Mouse (Mus musculus) granulocyte monocyte progenitor cell, adult 5-6 weeks (primary cell): ENCODE data around the gene 5330417C22Rik. TPM values are rescaled to one million over a fixed set of nuclear protein-coding genes. Genes with fewer than 3 reads are reported as not detected.

ENCODE experiments used
- ATAC-seq: replicated peaks from 2 replicates; pipeline ENCODE4 v1.8.0; 2016; ENCODE audit warnings: mild to moderate bottlenecking, moderate TSS enrichment, inconsistent platforms; ENCODE audit not compliant: poor library complexity, severe bottlenecking
- total RNA-seq, 2 experiments: library from RNA; stranded (forward) in 1 of 2; stranded (reverse) in 1 of 2; fragments of 200-712, 200-1000 nt in 1 of 2; fragments of >200 nt in 1 of 2; fragmentation: Nextera tagmentation in 1 of 2; gene quantifications; 2 replicates each; pipeline ENCODE4 v1.2.3; 2014 to 2017

5330417C22Rik gene
- total RNA-seq, 2 experiments from 2014 or later, result not detected

DNA sequence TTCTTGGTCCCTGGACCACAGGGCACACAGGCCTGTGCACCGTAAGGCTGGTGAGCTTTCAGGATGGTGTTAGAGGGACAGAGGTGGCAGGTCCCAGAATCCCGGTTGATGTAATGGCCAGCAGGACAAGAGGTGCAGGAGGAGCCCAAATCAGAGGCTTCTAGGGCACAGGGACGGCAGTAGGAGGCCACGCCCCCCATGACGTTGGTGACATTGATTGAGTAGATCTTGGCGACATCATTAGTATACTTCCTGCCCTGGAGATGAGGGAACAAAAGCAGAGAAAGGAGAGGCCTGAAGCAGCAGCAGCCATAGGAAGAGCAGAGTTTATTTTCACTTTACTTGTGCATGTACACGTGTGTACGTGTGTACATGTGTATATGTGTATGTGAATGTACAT, 68.6 kb downstream of the 5330417C22Rik start:
- peak; percentile 61; the same call in 1 of the 2 replicates for ATAC-seq

DNA sequence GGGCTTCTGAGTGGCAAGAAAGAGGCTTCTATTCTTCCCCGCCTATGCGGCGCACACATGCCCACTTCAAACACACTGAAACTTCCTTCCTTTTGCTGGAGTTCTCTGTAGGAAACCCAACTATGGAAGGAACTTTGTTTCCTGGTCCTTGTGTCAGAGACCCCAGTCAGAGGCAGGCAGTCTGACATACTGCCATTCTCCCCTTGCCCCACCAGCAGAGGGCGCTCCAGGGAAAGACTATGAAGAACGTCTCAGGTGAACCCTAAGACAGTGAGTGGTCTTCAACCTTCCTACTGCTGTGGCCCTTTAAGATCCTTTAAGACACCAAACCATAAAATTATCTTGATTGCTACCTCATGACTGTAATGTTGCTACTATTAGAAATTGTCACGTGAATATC, 69.9 kb downstream of the 5330417C22Rik start:
- ATAC-seq, result peak; percentile 51

DNA sequence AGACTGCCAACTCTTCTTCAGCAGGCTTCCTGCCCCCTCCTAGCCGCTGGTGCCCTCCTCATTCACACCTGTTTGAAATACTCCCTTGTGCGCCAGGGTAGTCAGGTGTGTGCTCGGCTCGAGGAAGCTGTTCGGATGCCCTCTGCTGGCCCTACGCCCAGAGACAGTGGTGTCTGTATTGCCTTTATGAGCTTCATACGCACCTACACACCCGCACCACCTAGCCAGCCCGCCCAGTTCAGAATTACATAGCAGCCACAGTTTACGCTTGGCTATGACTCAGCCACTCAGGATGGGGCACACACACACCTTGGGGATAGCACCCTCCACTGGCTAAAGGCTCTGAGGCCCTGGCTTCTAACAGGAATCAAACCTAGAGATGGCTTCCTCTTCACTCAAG, 77.5 kb downstream of the 5330417C22Rik start:
- peak; percentile 45 for ATAC-seq

- peak; percentile 84 for ATAC-seq
Observed at GRCm38 (mm10) chr3:108458380-108458779, 78.0 kb downstream of the 5330417C22Rik start.

- no peak for ATAC-seq
Observed at GRCm38 (mm10) chr3:108454172-108454571, 82.2 kb downstream of the 5330417C22Rik start.

- ATAC-seq, result no peak
Observed at GRCm38 (mm10) chr3:108451969-108452368, 84.4 kb downstream of the 5330417C22Rik start.

GRCm38 (mm10) chr3:108445366-108445705, 91.0 kb downstream of the 5330417C22Rik start:
- ATAC-seq, result no peak

GRCm38 (mm10) chr3:108444698-108445365, 91.5 kb downstream of the 5330417C22Rik start, which contains the start of gene Sars:
Gene Sars (minus strand): TSS chr3:108445209.
- ATAC-seq, result peak; percentile 91

DNA sequence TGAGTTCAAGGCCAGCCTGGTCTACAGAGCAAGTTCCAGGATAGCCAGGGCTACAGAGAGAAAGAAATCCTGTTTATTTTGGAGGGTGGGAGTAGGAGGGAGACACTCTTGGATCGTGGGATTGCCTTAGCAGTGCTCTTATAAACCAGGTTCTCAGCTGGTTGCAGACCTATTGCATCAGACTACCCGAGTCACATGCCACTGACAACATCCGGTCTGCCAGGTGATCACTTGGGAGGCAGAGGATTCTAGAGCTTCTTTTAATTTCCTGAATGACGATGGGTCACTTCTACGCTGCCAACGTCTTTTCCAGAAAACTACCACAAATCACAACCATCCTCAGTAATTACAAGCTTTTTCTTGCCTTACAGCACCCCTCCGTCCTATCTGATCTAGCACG, 92.3 kb downstream of the 5330417C22Rik start:
- ATAC-seq, result peak; percentile 69

GRCm38 (mm10) chr3:108436380-108436714, 100.0 kb downstream of the 5330417C22Rik start:
- no peak for ATAC-seq

DNA sequence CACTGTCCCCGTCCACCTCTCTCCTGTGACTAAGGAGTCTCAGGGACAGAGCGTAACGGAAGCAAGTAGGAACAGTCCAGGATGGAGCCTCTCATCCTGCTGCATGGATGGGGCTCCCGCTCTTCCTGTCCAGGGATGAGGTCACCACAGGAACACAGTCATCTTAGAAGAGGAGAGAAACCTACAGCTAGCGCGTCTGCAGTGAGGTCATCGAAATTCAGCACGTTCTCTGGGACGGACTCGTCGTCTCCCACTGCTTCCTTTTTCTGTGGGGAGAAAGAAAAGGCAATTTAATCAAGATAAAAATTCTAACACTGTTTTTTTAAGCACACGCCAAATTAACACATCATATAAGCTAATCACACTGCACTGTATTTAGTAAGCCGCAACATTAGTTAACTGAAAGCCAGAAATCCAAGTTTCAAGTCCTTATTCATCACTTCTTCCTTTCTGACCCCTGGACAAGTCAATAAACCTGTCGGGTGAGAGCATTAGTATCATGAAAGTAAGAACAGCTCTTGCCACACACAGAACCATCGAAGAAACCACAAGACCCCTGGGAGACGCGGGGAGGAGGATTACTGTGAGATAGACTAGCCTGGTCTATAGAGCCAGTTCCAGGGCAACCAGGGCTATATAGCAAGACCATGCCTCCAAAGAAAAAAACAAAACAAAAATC, 100.5 kb downstream of the 5330417C22Rik start:
- ATAC-seq, result no peak

DNA sequence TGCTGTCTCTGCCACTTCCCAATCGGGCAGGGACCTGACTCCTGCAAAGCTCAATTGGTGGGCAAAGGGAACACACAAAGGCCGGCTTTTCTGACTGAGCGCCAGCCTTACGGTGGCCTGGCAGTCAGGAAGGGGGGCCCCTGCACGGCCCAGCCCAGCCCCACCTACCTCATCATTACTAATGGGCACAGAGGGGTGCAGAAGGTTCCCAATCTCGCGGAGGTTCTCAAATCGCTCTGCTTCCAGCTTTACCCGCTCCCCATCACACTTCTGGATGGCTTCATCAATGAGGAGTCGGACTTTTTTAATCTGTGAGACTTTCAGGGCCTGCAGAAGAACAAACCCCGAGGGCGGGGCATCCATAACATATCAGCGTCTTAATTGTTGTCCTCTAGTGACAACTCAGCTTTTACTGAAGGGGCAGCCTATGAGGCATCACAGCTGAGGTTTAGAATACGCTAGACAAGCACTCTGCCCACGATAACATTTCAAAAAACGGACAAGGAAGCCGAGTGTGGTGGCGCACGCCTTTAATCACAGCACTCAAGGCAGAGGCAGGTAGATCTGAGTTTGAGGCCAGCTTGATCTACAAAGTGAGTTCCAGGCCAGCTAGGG, 102.3 kb downstream of the 5330417C22Rik start:
- no peak for ATAC-seq

DNA sequence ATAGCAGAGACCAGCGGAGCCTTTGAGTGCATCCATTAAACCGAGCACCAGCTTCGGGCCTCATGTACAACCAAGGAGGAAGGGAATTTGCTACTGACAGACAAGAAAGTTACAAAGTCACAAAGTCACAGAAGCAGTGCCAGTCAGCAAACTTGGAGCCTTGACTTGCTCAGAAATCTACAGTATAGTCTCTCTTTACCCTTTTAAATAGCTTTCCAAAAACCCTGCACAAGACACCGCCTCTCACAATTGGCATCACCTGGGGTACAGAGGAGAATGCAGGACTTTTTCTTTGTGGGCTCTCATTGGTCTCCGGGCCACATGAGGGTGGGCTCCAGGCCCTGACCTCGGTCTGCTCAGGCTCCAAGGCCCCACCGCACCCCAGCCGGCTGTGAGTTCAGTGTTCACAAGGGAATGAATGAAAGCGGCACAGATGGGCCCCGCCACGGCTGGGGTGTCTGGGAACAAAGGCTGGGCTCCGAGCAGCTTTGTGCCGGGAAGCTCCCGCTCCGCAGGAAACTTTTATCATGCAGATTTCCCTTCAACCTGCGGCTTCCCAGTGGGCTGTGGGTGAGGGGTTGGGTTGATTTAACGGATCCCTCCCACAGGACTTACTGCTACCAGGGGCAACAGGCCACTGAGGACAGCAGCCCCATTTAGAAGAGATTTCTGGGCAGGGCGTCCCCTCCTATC, 103.0 kb downstream of the 5330417C22Rik start:
- ATAC-seq, result no peak

- ATAC-seq, result no peak
Observed at GRCm38 (mm10) chr3:108432542-108433187, 103.7 kb downstream of the 5330417C22Rik start.

- no peak for ATAC-seq
Observed at GRCm38 (mm10) chr3:108425624-108426018, 110.7 kb downstream of the 5330417C22Rik start.

- no peak for ATAC-seq
Observed at GRCm38 (mm10) chr3:108424944-108425623, 111.3 kb downstream of the 5330417C22Rik start.

GRCm38 (mm10) chr3:108423844-108424801, 112.2 kb downstream of the 5330417C22Rik start:
- peak; percentile 49 for ATAC-seq

DNA sequence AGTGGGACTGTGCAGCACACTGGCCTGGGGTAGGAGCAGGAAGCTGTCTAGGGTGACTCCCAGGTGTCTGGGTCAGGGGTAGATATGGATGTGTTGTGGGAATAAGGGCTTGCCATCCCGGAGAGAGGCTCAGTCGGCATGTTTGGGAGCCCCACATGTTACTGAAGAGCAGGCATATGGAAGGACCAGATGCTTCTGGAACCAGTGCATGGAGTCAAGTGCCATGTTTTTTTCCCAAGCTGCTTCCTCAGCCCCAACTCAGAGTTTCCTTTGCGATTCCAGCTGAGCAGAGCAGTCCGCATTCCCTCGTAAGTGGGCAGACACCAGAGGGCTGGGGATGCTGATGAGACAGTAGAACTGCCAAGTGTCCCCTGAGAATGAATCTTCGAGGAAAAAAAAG, 113.3 kb downstream of the 5330417C22Rik start:
- no peak for ATAC-seq

DNA sequence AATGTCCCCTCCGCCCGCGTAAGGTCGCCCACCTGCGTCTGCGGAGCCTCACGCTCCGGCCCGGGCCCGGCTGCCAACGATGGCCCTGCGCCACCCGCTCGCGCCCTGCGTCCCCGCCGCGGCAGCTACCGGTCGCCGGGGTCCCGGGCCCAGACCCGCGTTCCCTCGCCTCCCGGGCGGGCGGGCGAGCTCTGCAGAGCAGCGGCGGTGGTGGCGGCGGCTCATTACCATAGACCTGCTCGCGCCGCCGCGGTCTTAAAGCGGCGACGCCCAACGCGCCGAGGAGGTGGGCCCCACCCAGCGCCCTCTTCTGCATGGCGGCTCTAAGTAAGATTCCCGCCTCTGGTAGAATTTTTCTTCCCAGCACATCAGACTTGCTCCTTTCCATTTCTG, 120.5 kb downstream of the 5330417C22Rik start:
- ATAC-seq, result peak; percentile 83
